ENCODE assay signal across 32 mouse cellular contexts in the genomic region with DNA sequence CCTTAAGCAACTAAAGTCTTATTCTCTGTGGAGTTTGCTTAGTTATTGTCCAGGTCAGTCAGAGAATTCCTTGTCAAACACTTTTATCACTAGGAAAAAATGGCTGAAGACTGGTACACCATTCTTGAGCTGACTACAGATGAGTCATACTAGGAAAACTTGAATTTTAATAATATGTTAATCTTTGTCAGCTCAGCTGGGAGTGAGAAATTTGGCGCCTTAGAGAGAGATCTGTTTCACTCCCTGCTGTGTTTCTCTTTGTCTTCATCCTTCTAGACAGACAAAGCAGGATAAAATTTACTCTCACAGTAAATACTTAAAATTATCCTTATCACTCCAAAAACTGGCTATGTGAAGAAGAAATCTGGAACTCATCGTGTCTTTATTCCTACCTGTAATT. TPM values are rescaled to one million over a fixed set of nuclear protein-coding genes. Genes with fewer than 3 reads are reported as not detected.
DNase-seq lines count a peak whose midpoint lies in the region; ATAC-seq and TF ChIP-seq lines count a peak whose summit lies in the region.
"Had no signal": no experiment of that assay in that cellular context is flagged by ENCODE, and none has a peak within 500 bp of the region (broad histone marks: within the 10 kb centered on the region; RNA-seq: fewer than 3 reads in every experiment).

No protein-coding gene starts in this region.

- TF ChIP-seq CTCF in hindbrain, postnatal 0 days (IDR thresholded peaks at IDR 0.05; ENCODE audit: low read depth): no peak

- no peak overlapping the region for H3K9ac ChIP-seq in forebrain, embryonic 12.5 days
- no peak overlapping the region for H3K9ac ChIP-seq in hindbrain, postnatal 0 days (replicated peaks; ENCODE audit: low read length)
- H3K9ac ChIP-seq in kidney, embryonic 14.5 days (ENCODE audit: low read depth, low read length): no peak overlapping the region
- H3K9ac ChIP-seq: liver, postnatal 0 days; neural tube, embryonic 13.5 days had no signal

- no peaks in the 10 kb centered on the region for H3K27me3 ChIP-seq in forebrain, embryonic 12.5 days
- no peaks in the 10 kb centered on the region for H3K27me3 ChIP-seq in hindbrain, postnatal 0 days (ENCODE audit: insufficient read depth, low read length)
- H3K27me3 ChIP-seq in kidney, embryonic 14.5 days (ENCODE audit: control insufficient read depth, insufficient read depth, low read length): no peaks in the 10 kb centered on the region
- H3K27me3 ChIP-seq: neural tube, embryonic 13.5 days had no signal

- H3K4me3 ChIP-seq in forebrain, embryonic 12.5 days (replicated peaks): no peak overlapping the region
- no peak overlapping the region for H3K4me3 ChIP-seq in hindbrain, postnatal 0 days (ENCODE audit: low read length)
- H3K4me3 ChIP-seq in kidney, embryonic 14.5 days (ENCODE audit: low read length): no peak overlapping the region
- H3K4me3 ChIP-seq: embryonic facial prominence, embryonic 10.5 days; layer of hippocampus, adult 2 months; neural tube, embryonic 13.5 days had no signal

- no peak overlapping the region for H3K4me2 ChIP-seq in forebrain, embryonic 12.5 days
- H3K4me2 ChIP-seq in hindbrain, postnatal 0 days (ENCODE audit: low read depth, low read length): no peak overlapping the region
- H3K4me2 ChIP-seq in kidney, embryonic 14.5 days (replicated peaks; ENCODE audit: low read depth, low read length): no peak overlapping the region
- H3K4me2 ChIP-seq: neural tube, embryonic 13.5 days had no signal

- WGBS in forebrain, embryonic 12.5 days: 43% methylated on average over 2 of the region's 2 CpGs
- WGBS in hindbrain, postnatal 0 days: 30% methylated on average over 2 of the region's 2 CpGs
- 71% methylated on average over 2 of the region's 2 CpGs for WGBS in kidney, embryonic 14.5 days

- peaks cover 3% of the 10 kb centered on the region; the same call in 1 of the 2 replicates for H3K4me1 ChIP-seq in forebrain, embryonic 12.5 days
- no peaks in the 10 kb centered on the region for H3K4me1 ChIP-seq in hindbrain, postnatal 0 days (ENCODE audit: insufficient read depth, low read length)
- H3K4me1 ChIP-seq in kidney, embryonic 14.5 days (ENCODE audit: control insufficient read depth, insufficient read depth, low read length): no peaks in the 10 kb centered on the region
- H3K4me1 ChIP-seq: embryonic facial prominence, embryonic 10.5 days; neural tube, embryonic 13.5 days had no signal

- no peaks in the 10 kb centered on the region for H3K36me3 ChIP-seq in forebrain, embryonic 12.5 days (replicated peaks)
- no peaks in the 10 kb centered on the region for H3K36me3 ChIP-seq in hindbrain, postnatal 0 days (ENCODE audit: insufficient read depth, low read length)
- no peaks in the 10 kb centered on the region for H3K36me3 ChIP-seq in kidney, embryonic 14.5 days (ENCODE audit: control insufficient read depth, insufficient read depth, low read length)
- H3K36me3 ChIP-seq: embryonic facial prominence, embryonic 10.5 days; neural tube, embryonic 13.5 days had no signal

- no peaks in the 10 kb centered on the region for H3K9me3 ChIP-seq in forebrain, embryonic 12.5 days
- no peaks in the 10 kb centered on the region for H3K9me3 ChIP-seq in hindbrain, postnatal 0 days (ENCODE audit: low read length)
- H3K9me3 ChIP-seq in kidney, embryonic 14.5 days (ENCODE audit: control insufficient read depth, low read length): no peaks in the 10 kb centered on the region
- H3K9me3 ChIP-seq: embryonic facial prominence, embryonic 10.5 days; neural tube, embryonic 13.5 days had no signal

- peak; percentile 92 for ATAC-seq in frontal cortex, adult (ENCODE audit: low TSS enrichment)
- peak; percentile 53; the same call in 1 of the 2 replicates for ATAC-seq in forebrain, embryonic 12.5 days (ENCODE audit: low FRiP score)
- peak; percentile 70; the same call in 1 of the 2 replicates for ATAC-seq in hindbrain, postnatal 0 days
- ATAC-seq in kidney, embryonic 14.5 days (ENCODE audit: low FRiP score, low TSS enrichment): no peak
- ATAC-seq: liver, postnatal 0 days; lung, postnatal 0 days had no signal

- no peak for DNase-seq in frontal cortex, postnatal 25 days (ENCODE audit: low spot score in 2 of 2)
- DNase-seq in brain, adult 2 months (ENCODE audit: low read depth, low spot score): peak; percentile 45
- peak; percentile 51 for DNase-seq in hindbrain, postnatal 0 days (ENCODE audit: low spot score)
- no peak for DNase-seq in layer of hippocampus, postnatal 36 days
- no peak for DNase-seq in neural tube, embryonic 10.5 days (ENCODE audit: extremely low spot score, low spot score)
- DNase-seq: adrenal gland, postnatal 36 days; kidney, adult 11 months; kidney, postnatal 14 days; liver, postnatal 0 days; retina, postnatal 1 day; right cerebral cortex, postnatal 25 days; spleen, adult 18-20 months had no signal

- H3K27ac ChIP-seq in forebrain, embryonic 12.5 days: no peak overlapping the region
- no peak overlapping the region for H3K27ac ChIP-seq in hindbrain, postnatal 0 days
- no peak overlapping the region for H3K27ac ChIP-seq in kidney, embryonic 14.5 days (ENCODE audit: low read depth, low read length)
- H3K27ac ChIP-seq: embryonic facial prominence, embryonic 10.5 days; layer of hippocampus, adult 2 months; neural tube, embryonic 13.5 days had no signal

RNA-seq across cellular contexts. Expression of a gene that starts 9.8 kb away (rescaled TPM):
- polyA plus RNA-seq in forebrain, embryonic 12.5 days (2016; fragmentation: Nextera tagmentation; extraction: Ambion mirVana): not detected in 2 replicates
- total RNA-seq in hindbrain, postnatal 0 days (2014; rRNA removed): not detected in 2 replicates
- polyA plus RNA-seq in hindbrain, postnatal 0 days (2015; fragmentation: Nextera tagmentation; extraction: Ambion mirVana): not detected in 2 replicates
- not detected in 2 replicates for polyA plus RNA-seq in kidney, embryonic 14.5 days (2014; fragmentation: Nextera tagmentation; extraction: Ambion mirVana)
- total RNA-seq in layer of hippocampus, postnatal 36 days (2021): not detected
- total RNA-seq: adrenal gland, postnatal 36 days; ES-E14; gastrocnemius, adult 18-20 months; gastrocnemius, postnatal 4 days; heart, adult 8-10 months; heart, postnatal 25 days; layer of hippocampus, adult 2 months; layer of hippocampus, postnatal 25 days; left cerebral cortex, postnatal 10 days; liver, adult 2 months had no signal
- polyA plus RNA-seq: cerebellum, adult 2 months; embryonic facial prominence, embryonic 10.5 days; heart, embryonic 14.5 days; limb, embryonic 11.5 days; liver, adult 2 months; liver, postnatal 0 days; lung, postnatal 0 days; neural tube, embryonic 13.5 days; testis, adult 2 months; urinary bladder, adult 2 months had no signal

RNA-seq across cellular contexts. Expression of a gene that starts 26.5 kb away (rescaled TPM):
- not detected in 2 replicates for polyA plus RNA-seq in forebrain, embryonic 12.5 days (2016; fragmentation: Nextera tagmentation; extraction: Ambion mirVana)
- not detected in 2 replicates for total RNA-seq in hindbrain, postnatal 0 days (2014; rRNA removed)
- polyA plus RNA-seq in hindbrain, postnatal 0 days (2015; fragmentation: Nextera tagmentation; extraction: Ambion mirVana): not detected in 2 replicates
- polyA plus RNA-seq in kidney, embryonic 14.5 days (2014; fragmentation: Nextera tagmentation; extraction: Ambion mirVana): not detected in 2 replicates
- total RNA-seq in layer of hippocampus, postnatal 36 days (2021): not detected
- total RNA-seq: adrenal gland, postnatal 36 days; ES-E14; gastrocnemius, adult 18-20 months; gastrocnemius, postnatal 4 days; heart, adult 8-10 months; heart, postnatal 25 days; layer of hippocampus, adult 2 months; layer of hippocampus, postnatal 25 days; left cerebral cortex, postnatal 10 days; liver, adult 2 months had no signal
- polyA plus RNA-seq: cerebellum, adult 2 months; embryonic facial prominence, embryonic 10.5 days; heart, embryonic 14.5 days; limb, embryonic 11.5 days; liver, adult 2 months; liver, postnatal 0 days; lung, postnatal 0 days; neural tube, embryonic 13.5 days; testis, adult 2 months; urinary bladder, adult 2 months had no signal

RNA-seq across cellular contexts. Expression of a gene that starts 33.7 kb away (rescaled TPM):
- polyA plus RNA-seq in forebrain, embryonic 12.5 days (2016; fragmentation: Nextera tagmentation; extraction: Ambion mirVana): not detected in 2 replicates
- total RNA-seq in hindbrain, postnatal 0 days (2014; rRNA removed): not detected in 2 replicates
- polyA plus RNA-seq in hindbrain, postnatal 0 days (2015; fragmentation: Nextera tagmentation; extraction: Ambion mirVana): not detected in 2 replicates
- not detected in 2 replicates for polyA plus RNA-seq in kidney, embryonic 14.5 days (2014; fragmentation: Nextera tagmentation; extraction: Ambion mirVana)
- total RNA-seq in layer of hippocampus, postnatal 36 days (2021): not detected
- total RNA-seq: adrenal gland, postnatal 36 days; ES-E14; gastrocnemius, adult 18-20 months; gastrocnemius, postnatal 4 days; heart, adult 8-10 months; heart, postnatal 25 days; layer of hippocampus, adult 2 months; layer of hippocampus, postnatal 25 days; left cerebral cortex, postnatal 10 days; liver, adult 2 months had no signal
- polyA plus RNA-seq: cerebellum, adult 2 months; embryonic facial prominence, embryonic 10.5 days; heart, embryonic 14.5 days; limb, embryonic 11.5 days; liver, adult 2 months; liver, postnatal 0 days; lung, postnatal 0 days; neural tube, embryonic 13.5 days; testis, adult 2 months; urinary bladder, adult 2 months had no signal

RNA-seq across cellular contexts. Expression of a gene that starts 47.4 kb away (rescaled TPM):
- not detected in 2 replicates for polyA plus RNA-seq in forebrain, embryonic 12.5 days (2016; fragmentation: Nextera tagmentation; extraction: Ambion mirVana)
- total RNA-seq in hindbrain, postnatal 0 days (2014; rRNA removed): not detected in 2 replicates
- not detected in 2 replicates for polyA plus RNA-seq in hindbrain, postnatal 0 days (2015; fragmentation: Nextera tagmentation; extraction: Ambion mirVana)
- not detected in 2 replicates for polyA plus RNA-seq in kidney, embryonic 14.5 days (2014; fragmentation: Nextera tagmentation; extraction: Ambion mirVana)
- total RNA-seq in layer of hippocampus, postnatal 36 days (2021): not detected
- total RNA-seq: adrenal gland, postnatal 36 days; ES-E14; gastrocnemius, adult 18-20 months; gastrocnemius, postnatal 4 days; heart, adult 8-10 months; heart, postnatal 25 days; layer of hippocampus, adult 2 months; layer of hippocampus, postnatal 25 days; left cerebral cortex, postnatal 10 days; liver, adult 2 months had no signal
- polyA plus RNA-seq: cerebellum, adult 2 months; embryonic facial prominence, embryonic 10.5 days; heart, embryonic 14.5 days; limb, embryonic 11.5 days; liver, adult 2 months; liver, postnatal 0 days; lung, postnatal 0 days; neural tube, embryonic 13.5 days; testis, adult 2 months; urinary bladder, adult 2 months had no signal

RNA-seq across cellular contexts. Expression of a gene that starts 53.8 kb away (rescaled TPM):
- polyA plus RNA-seq in forebrain, embryonic 12.5 days (2016; fragmentation: Nextera tagmentation; extraction: Ambion mirVana): not detected in 2 replicates
- not detected in 2 replicates for total RNA-seq in hindbrain, postnatal 0 days (2014; rRNA removed)
- not detected in 2 replicates for polyA plus RNA-seq in hindbrain, postnatal 0 days (2015; fragmentation: Nextera tagmentation; extraction: Ambion mirVana)
- polyA plus RNA-seq in kidney, embryonic 14.5 days (2014; fragmentation: Nextera tagmentation; extraction: Ambion mirVana): not detected in 2 replicates
- not detected for total RNA-seq in layer of hippocampus, postnatal 36 days (2021)
- total RNA-seq: adrenal gland, postnatal 36 days; ES-E14; gastrocnemius, adult 18-20 months; gastrocnemius, postnatal 4 days; heart, adult 8-10 months; heart, postnatal 25 days; layer of hippocampus, adult 2 months; layer of hippocampus, postnatal 25 days; left cerebral cortex, postnatal 10 days; liver, adult 2 months had no signal
- polyA plus RNA-seq: cerebellum, adult 2 months; embryonic facial prominence, embryonic 10.5 days; heart, embryonic 14.5 days; limb, embryonic 11.5 days; liver, adult 2 months; liver, postnatal 0 days; lung, postnatal 0 days; neural tube, embryonic 13.5 days; testis, adult 2 months; urinary bladder, adult 2 months had no signal

Comparison
In these comparisons a context has a peak if more than half of its experiments do, and no peak if none do; other contexts are left out.
1. DNase-seq: peak in brain, adult 2 months (single experiment) and hindbrain, postnatal 0 days (single experiment); none in frontal cortex, postnatal 25 days (0 of 2), layer of hippocampus, postnatal 36 days (0 of 2) and neural tube, embryonic 10.5 days (single experiment).